Mouse (Mus musculus): ENCODE results near the gene Gtpbp3.
"Not testable (repeated sequence)": the region's sequence is repeated elsewhere in the genome, so short reads cannot be mapped to it uniquely, and the experiment has no call there.

The Gtpbp3 gene

GRCm38 (mm10) chr8:71497077-71497645, 9.3 kb downstream of the Gtpbp3 start:
- in situ Hi-C loops (cut with MboI), result no loop called here

- in situ Hi-C loops (cut with MboI), result no loop called here
Measured at GRCm38 (mm10) chr8:71497881-71498501, 10.1 kb downstream of the Gtpbp3 start.

- in situ Hi-C loops (cut with MboI), result no loop called here
Measured at GRCm38 (mm10) chr8:71498816-71499690, 11.2 kb downstream of the Gtpbp3 start.

- in situ Hi-C loops (cut with MboI), result no loop called here
Measured at GRCm38 (mm10) chr8:71504349-71504748, 16.4 kb downstream of the Gtpbp3 start.

GRCm38 (mm10) chr8:71505326-71505725, 17.4 kb downstream of the Gtpbp3 start:
- in situ Hi-C loops (cut with MboI), result loop anchor here (5.0 kb wide), 1 partner anchor 58 kb away; no protein-coding TSS in a partner anchor

GRCm38 (mm10) chr8:71505979-71506378, 18.1 kb downstream of the Gtpbp3 start:
- in situ Hi-C loops (cut with MboI), result loop anchor here (5.0 kb wide), 1 partner anchor 59 kb away; no protein-coding TSS in a partner anchor

GRCm38 (mm10) chr8:71507589-71508104, 19.7 kb downstream of the Gtpbp3 start:
- in situ Hi-C loops (cut with MboI), result loop anchor here (5.0 kb wide), 1 partner anchor 60 kb away; no protein-coding TSS in a partner anchor

GRCm38 (mm10) chr8:71509316-71509715, 21.4 kb downstream of the Gtpbp3 start:
- in situ Hi-C loops (cut with MboI), result loop anchor here (5.0 kb wide), 1 partner anchor 62 kb away; no protein-coding TSS in a partner anchor

GRCm38 (mm10) chr8:71511644-71512043, 23.7 kb downstream of the Gtpbp3 start, which contains the start of gene Plvap:
TSS of gene Plvap (minus strand) at chr8:71511752.
- in situ Hi-C loops (cut with MboI), result no loop called here

GRCm38 (mm10) chr8:71513018-71513754, 25.3 kb downstream of the Gtpbp3 start:
- in situ Hi-C loops (cut with MboI), result no loop called here

GRCm38 (mm10) chr8:71515043-71515442, 27.1 kb downstream of the Gtpbp3 start:
- in situ Hi-C loops (cut with MboI), result no loop called here

GRCm38 (mm10) chr8:71516786-71517185, 28.9 kb downstream of the Gtpbp3 start:
- in situ Hi-C loops (cut with MboI), result no loop called here

- in situ Hi-C loops (cut with MboI), result not testable (repeated sequence)
Measured at GRCm38 (mm10) chr8:71519037-71519825, 31.3 kb downstream of the Gtpbp3 start.

GRCm38 (mm10) chr8:71521634-71522033, 33.7 kb downstream of the Gtpbp3 start:
- in situ Hi-C loops (cut with MboI), result no loop called here

GRCm38 (mm10) chr8:71525226-71526050, 37.5 kb downstream of the Gtpbp3 start, which contains the start of gene Ccdc194:
TSS of gene Ccdc194 (minus strand) at chr8:71525711.
- in situ Hi-C loops (cut with MboI), result no loop called here

GRCm38 (mm10) chr8:71526272-71526671, 38.4 kb downstream of the Gtpbp3 start:
- in situ Hi-C loops (cut with MboI), result no loop called here

GRCm38 (mm10) chr8:71527162-71527870, 39.4 kb downstream of the Gtpbp3 start:
- in situ Hi-C loops (cut with MboI), result no loop called here

- in situ Hi-C loops (cut with MboI), result no loop called here
Measured at GRCm38 (mm10) chr8:71528362-71529073, 40.6 kb downstream of the Gtpbp3 start.

All from mature B cell (primary cell).